In genomic region chr5:35158346-35159047, GRCm38 (mm10) we compare ENCODE assay signal across 11 mouse cellular contexts. TPM values are rescaled to one million over a fixed set of nuclear protein-coding genes. Genes with fewer than 3 reads are reported as not detected.
A peak's percentile ranks its signal among the peaks of the same experiment; 100 is the strongest.
DNase-seq lines count a peak whose midpoint lies in the region; ATAC-seq lines count a peak whose summit lies in the region.
"Had no signal": no experiment of that assay in that cellular context is flagged by ENCODE, and none has a peak within 500 bp of the region (broad histone marks: within the 10 kb centered on the region; RNA-seq: fewer than 3 reads in every experiment).

No protein-coding gene starts in this region.

- peaks cover 14% of the 10 kb centered on the region for H3K4me1 ChIP-seq in kidney, embryonic 14.5 days (ENCODE audit: control insufficient read depth, insufficient read depth, low read length)
- H3K4me1 ChIP-seq in limb, embryonic 13.5 days, result peaks cover 39% of the 10 kb centered on the region

- H3K9me3 ChIP-seq in kidney, embryonic 14.5 days (ENCODE audit: control insufficient read depth, low read length), result no peaks in the 10 kb centered on the region
- H3K9me3 ChIP-seq in limb, embryonic 13.5 days, result no peaks in the 10 kb centered on the region

- H3K27ac ChIP-seq in kidney, embryonic 14.5 days (ENCODE audit: low read depth, low read length), result no peak overlapping the region
- H3K27ac ChIP-seq in limb, embryonic 13.5 days, result peak overlapping the region; percentile 55; the same call in 1 of the 2 replicates

- 18% methylated on average over 8 of the region's 8 CpGs for WGBS in kidney, embryonic 14.5 days
- 28% methylated on average over 8 of the region's 8 CpGs for WGBS in limb, embryonic 13.5 days

- peak; percentile 50 for DNase-seq in cerebellum, adult 9-10 months
- DNase-seq in kidney, adult 18-20 months, result no peak
- DNase-seq in embryo, embryonic 10.5 days (ENCODE audit: low spot score), result peak; percentile 28
- DNase-seq in thymus, postnatal 10 days (ENCODE audit: low spot score in 2 of 2), result no peak
- no peak for DNase-seq in gastrocnemius, postnatal 25 days
- DNase-seq: B cell, adult 2 months; midbrain, embryonic 14.5 days; right cerebral cortex, postnatal 4 days had no signal

- H3K36me3 ChIP-seq in kidney, embryonic 14.5 days (ENCODE audit: control insufficient read depth, insufficient read depth, low read length), result no peaks in the 10 kb centered on the region
- H3K36me3 ChIP-seq in limb, embryonic 13.5 days, result no peaks in the 10 kb centered on the region

- no peaks in the 10 kb centered on the region for H3K27me3 ChIP-seq in kidney, embryonic 14.5 days (ENCODE audit: control insufficient read depth, insufficient read depth, low read length)
- H3K27me3 ChIP-seq in limb, embryonic 13.5 days, result no peaks in the 10 kb centered on the region

- no peak overlapping the region for H3K4me2 ChIP-seq in kidney, embryonic 14.5 days (replicated peaks; ENCODE audit: low read depth, low read length)
- no peak overlapping the region for H3K4me2 ChIP-seq in limb, embryonic 13.5 days (replicated peaks)

- no peak overlapping the region for H3K4me3 ChIP-seq in kidney, embryonic 14.5 days (ENCODE audit: low read length)
- H3K4me3 ChIP-seq in limb, embryonic 13.5 days, result no peak overlapping the region

- H3K9ac ChIP-seq in kidney, embryonic 14.5 days (ENCODE audit: low read depth, low read length), result no peak overlapping the region
- 0 out of 2 replicates have a peak overlapping the region, but pooled peaks have one; percentile 25 for H3K9ac ChIP-seq in limb, embryonic 13.5 days

- no peak for ATAC-seq in cerebellum, adult (ENCODE audit: insufficient number of reproducible peaks, low FRiP score, low TSS enrichment)
- ATAC-seq in kidney, embryonic 14.5 days (ENCODE audit: low FRiP score, low TSS enrichment), result peak; percentile 53; the same call in 1 of the 2 replicates
- no peak for ATAC-seq in limb, embryonic 13.5 days (ENCODE audit: low FRiP score, low read depth)

RNA-seq across cellular contexts. Expression of gene Lrpap1, which starts 52.9 kb away (rescaled TPM):
- polyA plus RNA-seq in kidney, embryonic 14.5 days (2014; fragmentation: Nextera tagmentation; extraction: Ambion mirVana), result 134 and 160 TPM in 2 replicates
- 112 and 120 TPM in 2 replicates for polyA plus RNA-seq in limb, embryonic 13.5 days (2015; fragmentation: Nextera tagmentation; extraction: Ambion mirVana)
- total RNA-seq in gastrocnemius, postnatal 25 days (2021), result 10 to 100 TPM; 22.2 to 35.2 TPM

Comparison
In these comparisons a context has a peak if more than half of its experiments do, and no peak if none do; other contexts are left out.
1. DNase-seq: peak in cerebellum, adult 9-10 months (single experiment) and embryo, embryonic 10.5 days (single experiment); none in kidney, adult 18-20 months (single experiment), thymus, postnatal 10 days (0 of 2) and gastrocnemius, postnatal 25 days (single experiment).